Mouse (Mus musculus): ENCODE data around the gene Ccdc144b. TPM values are rescaled to one million over a fixed set of nuclear protein-coding genes. Genes with fewer than 3 reads are reported as not detected.
A peak's percentile ranks its signal among the peaks of the same experiment; 100 is the strongest.

Ccdc144b gene
- polyA plus RNA-seq, 1 experiment from 2014 or later = 0.03 TPM

DNA sequence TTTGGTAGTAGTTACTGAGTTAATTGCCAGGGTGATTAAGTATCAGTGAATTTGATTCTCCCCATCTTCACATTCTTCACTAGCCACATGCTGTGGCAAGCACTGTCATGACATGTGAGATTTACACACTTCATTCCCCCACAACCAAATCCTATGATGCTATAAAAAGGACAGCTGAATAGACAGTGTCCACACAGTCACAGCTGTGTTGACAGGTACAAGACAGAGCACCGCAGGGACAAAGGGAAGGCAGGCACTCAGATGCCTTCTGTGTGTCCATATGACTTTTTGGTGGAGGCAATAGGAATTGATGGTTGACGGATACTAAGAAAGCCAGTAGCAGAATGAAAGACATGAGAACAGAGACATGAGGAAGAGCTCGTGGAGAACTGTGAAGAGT is 42.1 kb downstream of the Ccdc144b start:
- Histone ChIP-seq H3K9ac (no peak overlapping the region), H3K27ac (no peak overlapping the region), H3K4me1 (0 out of 2 replicates have a peak, but pooled peaks cover 4% of the 10 kb centered on the region), H3K4me2 (replicated peaks) (no peak overlapping the region), H3K27me3 (no peaks in the 10 kb centered on the region), H3K4me3 (no peak overlapping the region), H3K9me3 (no peaks in the 10 kb centered on the region), H3K36me3 (no peaks in the 10 kb centered on the region)
- WGBS = 78% methylated on average over 3 of the region's 3 CpGs
- ATAC-seq (ENCODE audit: low FRiP score, low read depth) = no peak

GRCm38 (mm10) chr3:36008411-36009154 is 44.8 kb downstream of the Ccdc144b start:
- 0 out of 2 replicates have a peak, but pooled peaks cover 4% of the 10 kb centered on the region for H3K4me1 ChIP-seq
- H3K4me3 ChIP-seq = no peak overlapping the region
- 54% methylated on average over 4 of the region's 4 CpGs for WGBS
- H3K4me2 ChIP-seq (replicated peaks) = no peak overlapping the region
- peak; percentile 14; the same call in 1 of the 2 replicates for ATAC-seq (ENCODE audit: low FRiP score, low read depth)
- H3K27ac ChIP-seq = no peak overlapping the region
- H3K27me3 ChIP-seq = no peaks in the 10 kb centered on the region
- no peaks in the 10 kb centered on the region for H3K9me3 ChIP-seq
- H3K9ac ChIP-seq = no peak overlapping the region
- no peaks in the 10 kb centered on the region for H3K36me3 ChIP-seq

GRCm38 (mm10) chr3:36004028-36004895 is 49.1 kb downstream of the Ccdc144b start:
- Histone ChIP-seq H3K9ac (no peak overlapping the region), H3K36me3 (no peaks in the 10 kb centered on the region), H3K27me3 (no peaks in the 10 kb centered on the region), H3K4me1 (0 out of 2 replicates have a peak, but pooled peaks cover 10% of the 10 kb centered on the region), H3K27ac (no peak overlapping the region), H3K4me2 (replicated peaks) (no peak overlapping the region), H3K4me3 (no peak overlapping the region), H3K9me3 (no peaks in the 10 kb centered on the region)
- 44% methylated on average over 4 of the region's 4 CpGs for WGBS
- ATAC-seq (ENCODE audit: low FRiP score, low read depth) = 0 out of 2 replicates have a peak, but pooled peaks have one; percentile 9

- Histone ChIP-seq H3K27ac (peak within 1 kb of the TSS; percentile 89), H3K4me3 (peak within 1 kb of the TSS; percentile 69), H3K4me2 (replicated peaks) (peak within 1 kb of the TSS; percentile 79), H3K9me3 (no peaks in the 10 kb centered on the region), H3K27me3 (no peaks in the 10 kb centered on the region), H3K9ac (peak within 1 kb of the TSS; percentile 82), H3K4me1 (0 out of 2 replicates have a peak, but pooled peaks cover 10% of the 10 kb centered on the region), H3K36me3 (peaks cover 5% of the 10 kb centered on the region; the same call in 1 of the 2 replicates)
- peak; percentile 99 for ATAC-seq (ENCODE audit: low FRiP score, low read depth)
- 4% methylated on average over 39 of the region's 39 CpGs for WGBS
These were observed 52.8 kb downstream of the Ccdc144b start, which contains the start of gene Mccc1 for GRCm38 (mm10) chr3:36000275-36001239. Gene Mccc1, minus strand, starts transcription at chr3:36000678.

GRCm38 (mm10) chr3:35994552-35995531 is 58.5 kb downstream of the Ccdc144b start:
- 72% methylated on average over 11 of the region's 11 CpGs for WGBS
- no peaks in the 10 kb centered on the region for H3K27me3 ChIP-seq
- H3K27ac ChIP-seq = no peak overlapping the region
- peaks cover 34% of the 10 kb centered on the region for H3K36me3 ChIP-seq
- no peak overlapping the region for H3K9ac ChIP-seq
- no peak overlapping the region for H3K4me2 ChIP-seq (replicated peaks)
- H3K9me3 ChIP-seq = no peaks in the 10 kb centered on the region
- no peak for ATAC-seq (ENCODE audit: low FRiP score, low read depth)
- 0 out of 2 replicates have a peak, but pooled peaks cover 10% of the 10 kb centered on the region for H3K4me1 ChIP-seq
- no peak overlapping the region for H3K4me3 ChIP-seq

GRCm38 (mm10) chr3:35990715-35991114 is 62.6 kb downstream of the Ccdc144b start:
- no peak for ATAC-seq (ENCODE audit: low FRiP score, low read depth)
- Histone ChIP-seq H3K4me1 (no peaks in the 10 kb centered on the region), H3K9me3 (no peaks in the 10 kb centered on the region), H3K27me3 (no peaks in the 10 kb centered on the region), H3K27ac (no peak overlapping the region), H3K4me2 (replicated peaks) (no peak overlapping the region), H3K4me3 (no peak overlapping the region), H3K36me3 (peaks cover 67% of the 10 kb centered on the region), H3K9ac (no peak overlapping the region)
- WGBS = 93% methylated on average over 7 of the region's 7 CpGs

DNA sequence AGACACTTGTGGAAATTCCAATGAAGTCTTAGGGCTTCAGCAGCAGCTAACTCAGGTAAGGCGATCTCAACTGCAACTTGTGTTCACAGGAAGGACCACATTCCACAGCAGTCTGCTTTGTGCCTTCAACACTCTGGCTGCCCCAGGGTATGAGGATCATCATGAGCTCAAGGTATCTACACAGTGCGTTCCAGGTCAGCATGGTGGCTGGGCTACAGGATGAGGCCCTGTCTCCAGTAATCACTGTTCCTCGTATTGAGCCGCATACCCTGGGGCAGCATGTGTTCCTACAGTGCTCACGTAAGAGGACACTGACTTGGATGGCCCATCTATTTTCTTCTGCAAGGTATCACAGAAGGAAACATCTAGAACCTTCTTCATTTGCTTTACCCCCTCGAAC is 65.3 kb downstream of the Ccdc144b start:
- H3K4me3 ChIP-seq = no peak overlapping the region
- no peak overlapping the region for H3K9ac ChIP-seq
- WGBS = 89% methylated on average over 6 of the region's 6 CpGs
- ATAC-seq (ENCODE audit: low FRiP score, low read depth) = no peak
- H3K4me2 ChIP-seq (replicated peaks) = no peak overlapping the region
- H3K9me3 ChIP-seq = no peaks in the 10 kb centered on the region
- no peaks in the 10 kb centered on the region for H3K27me3 ChIP-seq
- no peak overlapping the region for H3K27ac ChIP-seq
- peaks cover 63% of the 10 kb centered on the region for H3K36me3 ChIP-seq
- H3K4me1 ChIP-seq = no peaks in the 10 kb centered on the region

DNA sequence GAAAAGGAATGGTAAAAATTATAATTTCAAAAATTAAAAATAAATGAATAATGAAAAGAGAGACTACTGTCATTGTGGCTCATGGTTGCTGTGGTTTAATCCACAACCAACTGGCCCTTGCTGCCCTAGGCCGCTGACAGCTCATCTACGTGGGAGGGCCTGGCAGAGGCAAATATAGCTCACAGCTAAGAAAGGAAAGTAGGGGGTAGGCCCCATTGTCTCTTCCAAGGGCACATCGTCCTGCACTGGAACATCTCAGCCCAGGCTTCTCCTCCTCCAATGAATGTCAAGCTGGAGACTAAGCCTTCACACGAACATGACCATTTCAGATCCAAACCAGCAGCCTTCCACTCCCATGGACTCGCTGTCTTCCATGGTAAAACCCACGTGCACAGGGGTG is 67.1 kb downstream of the Ccdc144b start:
- no peak overlapping the region for H3K4me2 ChIP-seq (replicated peaks)
- no peaks in the 10 kb centered on the region for H3K4me1 ChIP-seq
- H3K9me3 ChIP-seq = no peaks in the 10 kb centered on the region
- no peak overlapping the region for H3K27ac ChIP-seq
- peaks cover 75% of the 10 kb centered on the region for H3K36me3 ChIP-seq
- H3K27me3 ChIP-seq = no peaks in the 10 kb centered on the region
- no peak for ATAC-seq (ENCODE audit: low FRiP score, low read depth)
- 93% methylated on average over 6 of the region's 6 CpGs for WGBS
- no peak overlapping the region for H3K9ac ChIP-seq
- H3K4me3 ChIP-seq = no peak overlapping the region

DNA sequence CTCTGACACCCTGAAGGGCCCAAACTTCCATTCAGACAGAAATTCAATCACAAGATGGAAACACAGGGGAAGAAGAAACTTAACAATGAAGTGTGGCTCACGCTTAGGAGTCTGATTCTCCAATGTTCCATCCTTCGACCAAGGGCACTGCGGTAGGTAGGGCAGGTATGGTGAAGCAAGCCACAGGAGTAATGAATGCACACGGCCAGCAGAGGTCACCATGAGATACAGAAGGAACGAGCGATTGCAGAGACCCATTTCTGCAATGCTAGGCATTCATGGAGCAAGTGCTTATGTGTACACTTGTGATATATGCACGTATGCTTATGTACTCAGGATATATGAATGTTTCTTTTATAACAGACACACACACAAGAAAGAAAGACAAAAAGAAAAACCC is 79.8 kb downstream of the Ccdc144b start:
- peaks cover 70% of the 10 kb centered on the region for H3K36me3 ChIP-seq
- no peak for ATAC-seq (ENCODE audit: low FRiP score, low read depth)
- H3K4me1 ChIP-seq = no peaks in the 10 kb centered on the region
- no peak overlapping the region for H3K4me3 ChIP-seq
- WGBS = 72% methylated on average over 7 of the region's 7 CpGs
- H3K9me3 ChIP-seq = no peaks in the 10 kb centered on the region
- H3K9ac ChIP-seq = no peak overlapping the region
- H3K27me3 ChIP-seq = no peaks in the 10 kb centered on the region
- no peak overlapping the region for H3K4me2 ChIP-seq (replicated peaks)
- no peak overlapping the region for H3K27ac ChIP-seq

GRCm38 (mm10) chr3:35972985-35973384 is 80.4 kb downstream of the Ccdc144b start:
- H3K9ac ChIP-seq = no peak overlapping the region
- no peak overlapping the region for H3K4me2 ChIP-seq (replicated peaks)
- H3K9me3 ChIP-seq = no peaks in the 10 kb centered on the region
- H3K27ac ChIP-seq = no peak overlapping the region
- peaks cover 65% of the 10 kb centered on the region for H3K36me3 ChIP-seq
- WGBS = 77% methylated on average over 4 of the region's 4 CpGs
- H3K4me1 ChIP-seq = no peaks in the 10 kb centered on the region
- H3K27me3 ChIP-seq = no peaks in the 10 kb centered on the region
- ATAC-seq (ENCODE audit: low FRiP score, low read depth) = no peak
- H3K4me3 ChIP-seq = no peak overlapping the region

All from limb, embryonic 13.5 days (tissue).